Mouse (Mus musculus) mouse trophoblast stem cell (cell line): ENCODE data around the gene Arid5b.

ENCODE experiments used
- in situ Hi-C, 2 experiments: fragments of 300-500 bp; cut with MseI, MboI; formaldehyde crosslinking; loops; 2 replicates in 1 of 2; 3 replicates in 1 of 2; pipeline ENCODE4 v1.15.1; 2025

The Arid5b gene

GRCm38 (mm10) chr10:68138123-68138522, 140.4 kb downstream of the Arid5b start:
- in situ Hi-C loops: no loop called here

- in situ Hi-C loops: no loop called here
Observed at GRCm38 (mm10) chr10:68137151-68137833, 141.2 kb downstream of the Arid5b start.

- in situ Hi-C loops: no loop called here
Observed at GRCm38 (mm10) chr10:68136480-68137083, 142.0 kb downstream of the Arid5b start.

GRCm38 (mm10) chr10:68136051-68136450, 142.5 kb downstream of the Arid5b start:
- in situ Hi-C loops: no loop called here

- in situ Hi-C loops: no loop called here
Observed at GRCm38 (mm10) chr10:68135416-68135815, 143.1 kb downstream of the Arid5b start.

- in situ Hi-C loops: no loop called here
Observed at GRCm38 (mm10) chr10:68134549-68134948, 144.0 kb downstream of the Arid5b start.

- in situ Hi-C loops: no loop called here
Observed at GRCm38 (mm10) chr10:68134071-68134470, 144.5 kb downstream of the Arid5b start.

GRCm38 (mm10) chr10:68132636-68133035, 145.9 kb downstream of the Arid5b start:
- in situ Hi-C loops: no loop called here

GRCm38 (mm10) chr10:68132154-68132553, 146.4 kb downstream of the Arid5b start:
- in situ Hi-C loops: no loop called here

- in situ Hi-C loops: no loop called here
Observed at GRCm38 (mm10) chr10:68129651-68130050, 148.9 kb downstream of the Arid5b start.

- in situ Hi-C loops: no loop called here
Observed at GRCm38 (mm10) chr10:68129009-68129408, 149.5 kb downstream of the Arid5b start.

- in situ Hi-C loops: no loop called here
Observed at GRCm38 (mm10) chr10:68128441-68128848, 150.1 kb downstream of the Arid5b start.

- in situ Hi-C loops: no loop called here
Observed at GRCm38 (mm10) chr10:68127604-68128256, 150.8 kb downstream of the Arid5b start.

- in situ Hi-C loops: no loop called here
Observed at GRCm38 (mm10) chr10:68127104-68127503, 151.4 kb downstream of the Arid5b start.

- in situ Hi-C loops: no loop called here
Observed at GRCm38 (mm10) chr10:68126551-68126950, 152.0 kb downstream of the Arid5b start.

GRCm38 (mm10) chr10:68125919-68126550, 152.5 kb downstream of the Arid5b start:
- in situ Hi-C loops: no loop called here

GRCm38 (mm10) chr10:68124985-68125384, 153.6 kb downstream of the Arid5b start:
- in situ Hi-C loops: no loop called here

- in situ Hi-C loops: no loop called here
Observed at GRCm38 (mm10) chr10:68123446-68123845, 155.1 kb downstream of the Arid5b start.

GRCm38 (mm10) chr10:68121960-68122359, 156.6 kb downstream of the Arid5b start:
- in situ Hi-C loops: no loop called here

- in situ Hi-C loops: no loop called here
Observed at GRCm38 (mm10) chr10:68121251-68121650, 157.3 kb downstream of the Arid5b start.

GRCm38 (mm10) chr10:68120011-68120410, 158.5 kb downstream of the Arid5b start:
- in situ Hi-C loops: no loop called here

- in situ Hi-C loops: no loop called here
Observed at GRCm38 (mm10) chr10:68119285-68119684, 159.3 kb downstream of the Arid5b start.
